Mouse (Mus musculus): ENCODE data around the gene Gtf2ird2. TPM values are rescaled to one million over a fixed set of nuclear protein-coding genes. Genes with fewer than 3 reads are reported as not detected.

Gene Gtf2ird2
- total RNA-seq (2021), result 1 to 10 TPM; 6.1 to 6.4 TPM
- long read RNA-seq, experiment 1, partial matches to known transcripts, result 3 of 7 reads
- long read RNA-seq, experiment 1, other reads (novel, unspliced or antisense), result 3 of 7 reads
- long read RNA-seq, experiment 2, transcript Gtf2ird2-201 (16 exons, 3,482 nt), result major isoform, 6 of 11 reads
- long read RNA-seq, experiment 2, partial matches to known transcripts, result 1 of 11 reads
- long read RNA-seq, experiment 2, other reads (novel, unspliced or antisense), result 4 of 11 reads

DNA sequence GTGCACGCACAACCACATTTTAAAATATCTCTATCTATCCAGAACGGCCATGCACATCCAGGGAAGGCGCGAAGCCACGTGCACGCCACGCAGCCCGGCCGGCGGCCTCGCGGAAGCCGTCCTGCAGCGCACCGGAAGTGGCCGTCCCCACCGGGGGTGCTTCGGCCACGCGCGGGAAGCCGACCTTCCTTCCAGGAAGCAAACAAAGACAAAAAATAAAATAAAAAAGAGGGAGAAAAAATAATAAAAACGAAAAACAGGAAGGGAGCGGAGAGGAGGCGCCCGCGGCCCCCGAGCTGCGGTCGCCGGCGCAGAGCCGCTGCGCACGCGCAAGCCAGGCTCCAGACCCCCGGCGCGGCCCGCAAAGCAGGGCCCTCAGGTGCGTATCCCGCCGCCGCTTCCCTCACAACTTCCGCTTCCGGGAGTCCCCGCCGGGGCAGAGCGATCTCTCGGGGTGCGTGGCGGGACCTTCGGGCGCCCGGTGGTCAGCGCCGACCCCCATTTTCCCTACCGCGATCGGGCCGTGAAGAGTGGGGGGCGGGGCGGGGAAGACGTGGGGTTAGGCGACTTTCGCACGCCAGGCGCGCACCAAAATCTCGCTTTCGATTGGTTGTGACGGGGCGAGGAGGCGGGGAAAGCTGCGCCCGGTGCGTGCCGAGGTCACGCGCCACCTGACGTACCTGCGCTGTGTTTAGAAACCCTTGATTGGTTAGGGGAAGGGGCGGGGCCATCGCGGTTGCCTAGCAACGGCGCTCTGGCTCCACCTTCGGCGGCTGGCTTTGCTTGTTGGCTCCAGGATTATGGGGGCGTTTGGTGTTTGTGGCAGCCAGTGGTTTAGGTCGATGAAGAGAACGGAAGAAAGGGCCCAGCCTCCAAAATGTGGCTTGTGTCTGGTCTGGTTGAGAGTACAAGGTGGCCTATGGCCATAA, at the start of gene Gtf2ird2:
Gene Gtf2ird2 (plus strand): TSS at position 140 of the 929 bp plus-strand sequence.
- intact Hi-C loops (cut with DNase I), result loop anchor here (5.0 kb wide), 1 partner anchor 303 kb away; no protein-coding TSS in a partner anchor
- H3K4me3 ChIP-seq, result peak within 1 kb of the TSS; percentile 90
- DNase-seq, result peak; percentile 99
- peak within 1 kb of the TSS; percentile 99 for H3K27ac ChIP-seq
- no peak for TF ChIP-seq CTCF (IDR thresholded peaks at IDR 0.05)

DNA sequence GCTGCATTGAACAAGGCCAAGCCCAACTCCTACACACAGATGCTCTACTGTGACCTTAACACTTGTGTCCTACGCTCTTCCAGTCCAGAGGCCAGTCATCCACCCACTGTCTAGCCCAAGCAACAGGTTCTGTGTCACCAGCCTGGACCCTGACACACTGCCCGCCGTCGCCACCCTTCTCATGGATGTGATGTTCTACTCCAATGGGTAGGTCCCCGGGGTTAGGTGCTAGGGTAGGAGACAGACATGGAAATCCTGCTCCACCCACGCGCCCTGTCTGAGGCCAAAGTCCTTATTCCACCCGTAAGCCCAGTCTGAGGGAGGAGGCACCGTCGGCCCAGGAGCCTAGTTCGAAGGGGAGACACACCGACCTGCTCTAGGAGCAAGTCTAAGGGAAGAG, 47.8 kb upstream of the Gtf2ird2 start:
- H3K27ac ChIP-seq, result no peak overlapping the region
- TF ChIP-seq CTCF (IDR thresholded peaks at IDR 0.05), result no peak
- no peak overlapping the region for H3K4me3 ChIP-seq
- intact Hi-C loops (cut with DNase I), result no loop called here
- no peak for DNase-seq

DNA sequence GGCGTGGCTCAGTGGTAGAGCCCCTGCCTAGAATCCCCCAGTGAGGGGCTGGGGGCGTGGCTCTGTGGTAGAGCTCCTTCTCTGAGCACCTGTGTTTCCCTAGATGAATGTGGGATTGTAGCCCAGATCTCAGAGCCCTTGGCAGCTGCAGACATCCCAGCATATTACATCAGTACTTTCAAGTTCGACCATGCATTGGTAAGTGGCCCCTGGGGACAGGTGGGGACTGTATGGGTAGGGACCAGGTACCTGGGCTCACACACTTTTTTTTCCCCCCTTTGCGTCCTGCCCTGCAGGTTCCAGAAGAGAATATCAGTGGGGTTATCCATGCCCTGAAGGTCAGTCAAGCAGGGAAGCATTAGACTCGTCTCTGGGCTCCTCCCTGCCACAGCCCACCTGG, 45.9 kb upstream of the Gtf2ird2 start:
- intact Hi-C loops (cut with DNase I), result no loop called here
- no peak overlapping the region for H3K4me3 ChIP-seq
- TF ChIP-seq CTCF (IDR thresholded peaks at IDR 0.05), result no peak

DNA sequence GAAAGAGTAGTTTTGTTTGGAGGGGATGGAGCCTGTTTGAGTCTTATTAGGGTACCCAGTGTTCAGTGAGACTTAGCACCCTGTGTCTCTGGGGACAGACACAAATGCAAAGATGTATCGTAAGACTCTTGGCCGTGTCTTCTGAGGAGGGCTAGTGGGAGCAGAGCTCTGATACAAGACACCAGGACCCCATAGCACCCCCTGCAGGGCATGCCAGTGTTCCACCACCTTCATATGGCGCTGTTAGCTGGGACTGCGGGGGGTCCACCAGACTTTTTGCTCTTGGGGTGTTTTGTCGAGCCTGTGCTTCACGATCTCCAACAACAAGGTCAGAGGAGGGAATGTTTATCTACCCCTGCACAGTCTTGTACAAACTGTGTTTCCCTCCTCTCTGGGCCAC, 44.4 kb upstream of the Gtf2ird2 start:
- TF ChIP-seq CTCF (IDR thresholded peaks at IDR 0.05), result peak; percentile 32; the same call in 1 of the 2 replicates
- intact Hi-C loops (cut with DNase I), result no loop called here
- no peak for DNase-seq
- H3K27ac ChIP-seq, result no peak overlapping the region
- H3K4me3 ChIP-seq, result no peak overlapping the region

More for the DNA sequence above, 45.9 kb upstream of the Gtf2ird2 start:
- no peak overlapping the region for H3K27ac ChIP-seq
- no peak for DNase-seq

DNA sequence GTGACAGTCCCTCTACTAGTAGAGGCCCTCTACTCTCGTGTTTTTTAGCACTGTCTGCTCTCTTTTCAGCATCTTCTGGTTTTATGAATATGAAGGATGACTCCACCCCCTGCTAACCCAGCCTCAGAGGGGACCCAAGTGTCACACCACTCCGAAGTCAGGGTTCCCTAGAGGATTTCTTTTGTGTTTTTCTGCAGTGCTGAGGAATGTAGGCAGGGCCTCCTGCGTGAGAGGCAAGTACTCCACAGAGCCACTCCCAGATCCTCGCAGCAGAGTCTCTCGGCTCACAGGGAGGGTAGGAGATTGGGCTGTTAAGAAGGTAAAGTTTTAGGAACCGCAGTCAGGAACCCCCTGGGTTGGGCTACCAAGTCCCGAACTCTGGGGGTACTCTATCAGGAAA, 42.6 kb upstream of the Gtf2ird2 start:
- intact Hi-C loops (cut with DNase I), result no loop called here
- H3K4me3 ChIP-seq, result no peak overlapping the region
- no peak for TF ChIP-seq CTCF (IDR thresholded peaks at IDR 0.05)
- no peak overlapping the region for H3K27ac ChIP-seq
- no peak for DNase-seq

DNA sequence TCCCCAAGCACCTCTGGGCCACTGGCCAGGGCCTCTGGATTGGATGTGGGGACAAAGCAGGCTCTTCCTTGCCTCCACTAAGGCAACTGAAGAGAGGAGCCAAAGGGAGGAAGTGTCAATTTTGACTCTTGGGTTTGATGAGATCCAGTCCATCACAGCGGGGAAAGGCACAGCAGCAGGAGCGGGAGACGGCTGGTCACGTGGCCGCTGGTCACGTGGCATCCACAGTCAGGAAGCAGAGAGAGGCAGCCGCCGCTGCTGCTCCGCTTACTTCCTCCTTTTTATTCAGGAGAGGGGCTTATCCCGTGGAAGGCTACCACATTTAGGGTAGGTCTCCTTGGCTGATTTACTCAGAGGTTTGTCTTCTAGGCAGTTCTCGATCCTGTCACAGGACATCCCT, 41.4 kb upstream of the Gtf2ird2 start:
- DNase-seq, result no peak
- intact Hi-C loops (cut with DNase I), result no loop called here
- Histone ChIP-seq H3K27ac (no peak overlapping the region), H3K4me3 (no peak overlapping the region)
- TF ChIP-seq CTCF (IDR thresholded peaks at IDR 0.05), result no peak

DNA sequence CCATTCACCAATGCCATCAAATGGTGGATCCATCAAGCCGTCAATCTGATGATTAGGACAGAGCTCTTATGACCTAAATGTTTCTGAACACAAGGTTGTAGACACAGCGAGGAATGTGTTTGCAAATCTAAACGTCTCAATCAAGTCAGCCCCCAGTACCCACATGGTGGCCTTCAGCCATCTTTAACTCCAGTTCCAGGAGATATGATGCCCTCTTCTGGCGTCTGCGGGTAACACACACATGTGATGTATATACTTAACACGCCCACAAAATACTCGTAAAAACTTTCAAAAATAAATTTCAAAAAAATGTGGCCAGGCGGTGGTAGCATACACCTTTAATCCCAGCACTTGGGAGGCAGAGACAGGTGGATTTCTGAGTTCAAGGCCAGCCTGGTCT, 38.8 kb upstream of the Gtf2ird2 start:
- H3K4me3 ChIP-seq, result no peak overlapping the region
- intact Hi-C loops (cut with DNase I), result no loop called here
- H3K27ac ChIP-seq, result no peak overlapping the region
- DNase-seq, result no peak
- peak; percentile 1; the same call in 1 of the 2 replicates for TF ChIP-seq CTCF (IDR thresholded peaks at IDR 0.05)

DNA sequence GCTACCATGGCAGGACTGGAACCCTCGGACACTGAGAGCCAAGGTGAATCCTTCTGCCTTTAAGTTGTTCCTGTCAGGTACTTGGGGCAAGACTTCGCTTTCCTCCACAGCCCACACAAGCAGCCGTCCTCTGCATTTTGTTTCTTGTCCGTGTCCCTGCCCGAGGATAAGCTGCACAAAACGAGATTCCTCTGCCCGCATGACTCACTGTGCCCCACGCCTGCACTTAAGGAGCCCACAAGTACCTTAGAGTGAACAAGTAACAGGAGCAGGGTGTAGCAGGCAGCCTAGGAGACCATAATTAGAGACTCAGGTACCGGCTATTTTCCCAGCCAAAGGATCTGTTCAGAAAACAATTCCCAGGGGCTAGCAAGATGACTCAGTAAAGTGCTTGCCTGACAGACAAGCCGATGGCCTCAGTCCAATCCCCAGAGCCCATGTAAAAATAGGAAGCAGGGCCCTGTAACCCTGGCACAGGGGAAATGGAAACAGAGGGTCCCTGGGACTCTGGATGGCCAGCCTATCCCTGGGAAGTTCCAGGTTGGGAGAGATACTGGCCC, 36.5 kb upstream of the Gtf2ird2 start:
- no peak for TF ChIP-seq CTCF (IDR thresholded peaks at IDR 0.05)
- Histone ChIP-seq H3K4me3 (no peak overlapping the region), H3K27ac (peak overlapping the region; percentile 56)
- intact Hi-C loops (cut with DNase I), result no loop called here
- DNase-seq, result no peak

DNA sequence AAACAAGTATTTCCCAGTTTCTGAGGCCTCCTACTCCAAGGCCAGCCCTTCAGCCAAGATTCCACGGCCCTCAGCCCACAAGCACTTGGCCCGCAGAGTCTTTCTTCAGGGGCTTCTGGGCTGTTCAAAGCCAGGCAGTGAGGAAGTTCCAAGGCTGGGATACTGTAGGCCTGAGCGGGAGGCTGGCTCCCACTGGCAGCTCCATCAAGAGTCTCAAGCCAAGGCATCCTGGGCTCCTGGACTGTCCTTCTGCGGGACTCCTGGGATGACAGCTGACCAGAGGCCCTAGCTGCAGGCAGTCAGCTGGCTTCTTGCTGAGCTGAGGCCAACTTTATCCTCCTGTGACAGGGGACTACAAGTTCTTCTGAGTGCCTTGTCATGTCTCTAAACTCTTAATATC, 35.7 kb upstream of the Gtf2ird2 start:
- Histone ChIP-seq H3K27ac (peak overlapping the region; percentile 56), H3K4me3 (no peak overlapping the region)
- intact Hi-C loops (cut with DNase I), result no loop called here
- DNase-seq, result peak; percentile 53
- no peak for TF ChIP-seq CTCF (IDR thresholded peaks at IDR 0.05)

DNA sequence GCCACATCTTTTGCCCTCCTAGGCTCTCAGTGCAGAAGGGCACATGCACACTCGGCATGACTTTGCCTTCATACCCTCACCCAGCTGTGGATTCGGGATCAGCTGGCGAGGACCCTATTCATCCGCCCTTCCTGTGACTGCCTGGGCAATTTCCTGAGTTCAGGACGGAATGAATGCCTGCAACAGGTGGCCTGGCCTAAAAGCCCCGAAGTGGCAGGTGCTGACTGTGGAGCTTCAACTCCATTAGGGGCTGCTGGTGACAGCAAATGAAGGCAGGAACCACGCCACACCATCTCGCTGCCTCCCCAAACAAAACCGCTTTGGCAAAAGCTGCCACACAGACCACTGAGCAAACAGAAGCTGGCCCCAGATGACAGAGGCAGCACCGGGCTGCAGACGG, 31.9 kb upstream of the Gtf2ird2 start:
- TF ChIP-seq CTCF (IDR thresholded peaks at IDR 0.05), result no peak

DNA sequence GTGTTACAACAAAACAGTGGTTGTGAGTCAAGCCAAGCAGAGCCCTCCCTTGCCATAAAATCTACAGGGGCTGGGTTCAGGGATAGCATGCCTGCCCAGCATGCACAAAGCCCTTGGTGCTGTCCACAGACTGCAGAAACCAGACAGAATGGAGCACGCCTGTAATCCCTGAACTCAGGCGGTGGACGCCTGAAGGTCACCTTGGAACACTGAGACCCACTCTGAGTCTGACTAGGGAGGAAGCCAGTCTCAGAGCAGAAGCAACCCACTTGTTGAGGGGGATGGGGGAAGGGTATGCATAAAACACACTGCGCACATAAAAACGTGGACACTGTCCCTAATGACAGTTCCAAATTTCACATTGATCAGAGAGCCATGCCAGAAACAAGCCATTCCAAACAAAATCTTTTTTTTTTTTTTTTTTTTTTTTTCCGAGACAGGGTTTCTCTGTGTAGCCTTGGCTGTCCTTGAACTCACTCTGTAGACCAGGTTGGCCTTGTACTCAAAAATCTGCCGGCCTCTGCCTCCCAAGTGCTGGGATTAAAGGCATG, 27.8 kb upstream of the Gtf2ird2 start:
- intact Hi-C loops (cut with DNase I), result no loop called here
- no peak overlapping the region for H3K4me3 ChIP-seq
- H3K27ac ChIP-seq, result peak overlapping the region; percentile 24; the same call in 1 of the 2 replicates
- DNase-seq, result no peak
- no peak for TF ChIP-seq CTCF (IDR thresholded peaks at IDR 0.05)

More for the DNA sequence above, 31.9 kb upstream of the Gtf2ird2 start:
- H3K27ac ChIP-seq, result no peak overlapping the region
- intact Hi-C loops (cut with DNase I), result no loop called here
- H3K4me3 ChIP-seq, result no peak overlapping the region
- no peak for DNase-seq

DNA sequence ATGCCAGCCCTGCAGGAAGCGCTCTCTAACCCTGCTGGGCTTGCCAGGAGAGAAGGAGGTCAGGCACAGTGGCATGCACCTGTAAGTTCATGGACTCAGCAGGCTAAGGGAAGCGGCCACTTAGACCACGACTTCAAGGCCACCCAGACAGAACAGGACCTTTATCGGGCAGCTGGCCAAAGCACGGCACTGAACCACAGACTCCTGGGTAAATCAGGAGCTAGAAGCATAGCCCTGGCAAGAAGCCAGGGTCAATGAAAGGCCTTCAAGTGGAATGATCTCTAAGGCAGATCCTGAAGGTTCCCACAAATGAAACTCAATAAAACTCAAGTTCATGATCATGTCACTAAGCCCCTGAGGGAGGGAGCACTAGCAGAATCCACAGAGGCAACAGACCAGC, 19.1 kb upstream of the Gtf2ird2 start:
- no peak overlapping the region for H3K27ac ChIP-seq
- intact Hi-C loops (cut with DNase I), result no loop called here
- no peak overlapping the region for H3K4me3 ChIP-seq
- DNase-seq, result no peak
- TF ChIP-seq CTCF (IDR thresholded peaks at IDR 0.05), result no peak

DNA sequence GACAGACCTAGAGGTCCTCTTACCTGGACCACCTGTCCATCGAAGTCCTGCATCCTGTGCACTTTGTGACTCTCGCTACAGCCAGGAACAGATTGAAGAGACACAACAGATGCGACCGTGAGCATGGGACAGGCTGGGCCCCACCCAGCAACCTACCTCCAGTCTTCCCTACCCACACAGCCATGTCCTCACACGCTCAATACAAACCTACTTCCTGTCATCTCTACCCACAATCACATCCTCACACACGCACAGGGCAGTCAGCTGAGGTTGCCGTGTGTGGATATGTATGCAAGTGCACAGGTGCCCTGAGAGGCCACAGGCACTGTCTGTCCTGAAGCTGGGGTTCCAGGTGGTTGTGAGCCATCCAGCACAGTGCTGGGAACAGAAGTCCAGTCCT, 17.2 kb upstream of the Gtf2ird2 start:
- no peak for TF ChIP-seq CTCF (IDR thresholded peaks at IDR 0.05)
- DNase-seq, result no peak
- intact Hi-C loops (cut with DNase I), result no loop called here
- Histone ChIP-seq H3K27ac (no peak overlapping the region), H3K4me3 (no peak overlapping the region)
